Mouse (Mus musculus): ENCODE data around the gene Adk. TPM values are rescaled to one million over a fixed set of nuclear protein-coding genes. Genes with fewer than 3 reads are reported as not detected.
"Not testable (repeated sequence)": the region's sequence is repeated elsewhere in the genome, so short reads cannot be mapped to it uniquely, and the experiment has no call there.

Gene Adk
- polyA plus RNA-seq, 1 experiment from 2014 or later, result 79.3 TPM

DNA sequence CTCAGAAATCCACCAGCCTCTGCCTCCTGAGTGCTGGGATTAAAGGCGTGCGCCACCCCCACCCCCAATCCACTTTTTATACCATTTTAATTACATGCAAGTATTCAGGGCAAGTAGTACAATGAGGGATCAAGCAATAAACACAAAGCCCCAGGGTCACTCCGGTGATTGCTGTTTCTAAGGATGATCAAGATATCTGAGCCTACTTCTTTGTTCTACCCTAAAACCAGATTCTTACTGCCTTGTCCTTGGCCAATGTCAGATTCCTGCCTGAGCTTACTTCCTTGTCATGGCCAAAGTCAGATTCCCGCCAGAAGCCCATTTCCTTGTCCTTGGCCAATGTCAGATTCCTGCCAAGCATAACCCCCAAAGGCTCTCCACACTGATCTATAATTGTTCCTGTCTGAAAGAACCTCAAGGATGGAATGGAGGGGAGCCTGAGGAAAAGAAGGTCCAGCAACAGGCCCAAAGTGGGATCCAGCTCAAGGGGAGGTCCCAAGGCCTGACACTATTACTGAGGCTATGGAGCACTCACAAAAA, 422.3 kb downstream of the Adk start:
- WGBS, result 88% methylated on average over 4 of the region's 4 CpGs
- H3K9me3 ChIP-seq (replicated peaks); ATAC-seq (ENCODE audit: low FRiP score); H3K27ac ChIP-seq; H3K9ac ChIP-seq; H3K4me3 ChIP-seq; H3K27me3 ChIP-seq; H3K4me1 ChIP-seq; H3K36me3 ChIP-seq; H3K4me2 ChIP-seq (replicated peaks): not testable (repeated sequence)

DNA sequence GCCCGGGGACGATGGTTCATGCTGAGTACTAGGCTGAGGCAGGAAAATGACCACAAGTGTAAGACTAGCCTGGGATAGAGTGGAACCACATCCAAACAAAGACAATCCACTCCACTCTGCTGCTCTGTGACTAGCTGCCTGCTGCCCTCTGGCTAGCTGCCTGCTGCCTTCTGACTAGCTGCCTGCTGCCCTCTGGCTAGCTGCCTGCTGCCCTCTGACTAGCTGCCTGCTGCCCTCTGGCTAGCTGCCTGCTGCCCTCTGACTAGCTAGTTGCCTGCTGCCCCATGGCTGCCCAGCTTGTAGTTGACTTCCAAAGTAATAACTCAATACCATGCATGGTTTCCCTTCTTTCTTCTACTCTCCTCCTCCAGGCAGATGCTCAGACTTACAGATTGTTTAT, 424.8 kb downstream of the Adk start:
- Histone ChIP-seq H3K36me3 (no peaks in the 10 kb centered on the region), H3K27me3 (no peaks in the 10 kb centered on the region), H3K9me3 (replicated peaks) (no peaks in the 10 kb centered on the region), H3K27ac (no peak overlapping the region), H3K4me3 (no peak overlapping the region), H3K4me1 (no peaks in the 10 kb centered on the region), H3K9ac (no peak overlapping the region), H3K4me2 (replicated peaks) (no peak overlapping the region)
- ATAC-seq (ENCODE audit: low FRiP score), result no peak
- 90% methylated on average over 2 of the region's 2 CpGs for WGBS

DNA sequence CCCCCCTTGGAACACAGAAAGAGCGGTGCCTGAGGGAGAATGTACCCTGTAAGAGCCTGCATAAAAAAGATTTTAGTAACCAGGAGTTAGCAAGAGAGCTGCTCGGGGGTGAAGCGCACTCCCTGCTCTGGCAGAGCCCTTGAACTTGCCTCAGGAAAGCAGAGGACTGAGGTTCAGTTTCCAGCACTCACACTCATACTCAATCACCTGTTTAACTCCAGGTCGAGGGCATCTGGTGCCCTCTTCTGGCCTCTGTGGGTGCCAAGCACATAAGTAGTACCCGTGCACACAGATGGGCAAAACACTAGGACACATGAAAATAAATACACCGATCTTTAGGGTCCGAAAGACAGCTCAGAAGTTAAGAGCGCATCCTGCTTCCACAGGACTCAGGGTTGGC, 427.2 kb downstream of the Adk start:
- 92% methylated on average over 8 of the region's 8 CpGs for WGBS
- Histone ChIP-seq H3K4me1 (no peaks in the 10 kb centered on the region), H3K27ac (no peak overlapping the region), H3K4me2 (replicated peaks) (no peak overlapping the region), H3K27me3 (no peaks in the 10 kb centered on the region), H3K4me3 (no peak overlapping the region), H3K36me3 (no peaks in the 10 kb centered on the region), H3K9ac (no peak overlapping the region), H3K9me3 (replicated peaks) (no peaks in the 10 kb centered on the region)
- no peak for ATAC-seq (ENCODE audit: low FRiP score)

DNA sequence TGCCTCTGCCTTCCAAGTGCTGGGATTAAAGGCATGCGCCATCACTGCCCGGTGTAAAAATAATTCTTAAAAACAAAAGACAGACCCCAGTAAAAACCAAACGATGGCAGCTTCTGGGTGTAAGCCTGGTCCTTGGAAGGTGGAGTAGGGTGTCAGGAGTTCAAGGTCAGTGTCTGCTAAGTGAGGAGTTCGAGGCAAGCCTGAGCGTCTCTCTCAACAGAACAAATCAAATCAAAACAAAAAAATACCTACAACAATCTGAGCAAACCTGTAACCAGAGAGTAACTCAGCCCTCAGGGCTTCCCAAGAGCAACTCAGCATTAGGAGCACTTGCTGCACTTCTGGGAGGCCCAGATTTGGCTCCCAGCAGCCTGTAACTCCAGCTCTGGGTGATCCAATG, 427.8 kb downstream of the Adk start:
- Histone ChIP-seq H3K9me3 (replicated peaks) (no peaks in the 10 kb centered on the region), H3K27me3 (no peaks in the 10 kb centered on the region), H3K9ac (no peak overlapping the region), H3K4me3 (no peak overlapping the region), H3K27ac (no peak overlapping the region), H3K36me3 (no peaks in the 10 kb centered on the region), H3K4me1 (no peaks in the 10 kb centered on the region), H3K4me2 (replicated peaks) (no peak overlapping the region)
- ATAC-seq (ENCODE audit: low FRiP score), result no peak
- 93% methylated on average over 5 of the region's 5 CpGs for WGBS

DNA sequence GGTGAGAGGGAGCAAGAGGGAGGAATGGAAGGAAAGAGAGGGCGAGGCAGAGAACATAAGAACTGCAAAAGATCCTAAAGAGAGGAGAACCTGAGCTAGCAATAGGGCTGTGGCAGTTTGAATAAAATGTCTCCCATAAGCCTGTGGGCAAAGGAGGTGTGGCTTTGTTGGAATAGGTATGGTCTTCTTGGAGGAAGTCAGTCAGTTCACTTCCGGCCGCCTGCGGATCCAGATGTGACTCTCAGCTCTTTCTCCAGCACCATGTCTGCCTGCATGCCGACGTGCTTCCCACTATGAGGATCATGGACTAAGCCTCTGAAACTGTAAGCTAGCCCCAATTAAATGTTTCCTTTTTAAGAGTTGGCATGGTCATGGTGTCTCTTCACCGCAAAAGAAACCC, 428.9 kb downstream of the Adk start, which contains the start of gene Kat6b:
Kat6b (plus strand) TSS at position 204 of the 400 bp plus-strand sequence.
- no peaks in the 10 kb centered on the region for H3K9me3 ChIP-seq (replicated peaks)
- H3K36me3 ChIP-seq, result no peaks in the 10 kb centered on the region
- no peak within 1 kb of the TSS for H3K9ac ChIP-seq
- no peak for ATAC-seq (ENCODE audit: low FRiP score)
- WGBS, result 93% methylated on average over 7 of the region's 7 CpGs
- no peaks in the 10 kb centered on the region for H3K27me3 ChIP-seq
- H3K4me2 ChIP-seq (replicated peaks), result no peak within 1 kb of the TSS
- no peak within 1 kb of the TSS for H3K4me3 ChIP-seq
- no peak within 1 kb of the TSS for H3K27ac ChIP-seq
- no peaks in the 10 kb centered on the region for H3K4me1 ChIP-seq

DNA sequence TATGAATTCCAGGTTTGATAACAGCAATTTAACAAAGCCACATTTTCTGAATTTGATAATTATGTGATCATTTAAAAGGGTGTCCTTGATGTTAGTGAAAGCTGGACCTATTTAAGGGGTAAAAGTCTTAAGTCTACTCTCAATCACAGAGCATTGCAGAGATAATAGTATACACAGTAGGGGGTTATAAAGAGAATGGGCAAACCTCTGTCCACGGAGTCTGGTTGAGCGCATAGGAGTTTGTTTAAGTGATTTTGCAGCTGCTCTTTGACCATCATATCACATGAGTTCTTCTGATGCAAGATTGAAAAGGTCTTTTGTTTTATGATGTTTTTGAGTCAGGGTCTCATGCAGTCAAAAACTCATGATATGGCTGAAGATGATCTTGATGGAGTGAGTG, 431.8 kb downstream of the Adk start:
- Histone ChIP-seq H3K36me3 (no peaks in the 10 kb centered on the region), H3K4me1 (peaks cover 4% of the 10 kb centered on the region; the same call in 1 of the 2 replicates), H3K9ac (no peak overlapping the region), H3K9me3 (replicated peaks) (no peaks in the 10 kb centered on the region), H3K4me3 (no peak overlapping the region), H3K27ac (no peak overlapping the region), H3K4me2 (replicated peaks) (no peak overlapping the region), H3K27me3 (no peaks in the 10 kb centered on the region)
- WGBS, result 75% methylated on average over 2 of the region's 2 CpGs
- no peak for ATAC-seq (ENCODE audit: low FRiP score)

DNA sequence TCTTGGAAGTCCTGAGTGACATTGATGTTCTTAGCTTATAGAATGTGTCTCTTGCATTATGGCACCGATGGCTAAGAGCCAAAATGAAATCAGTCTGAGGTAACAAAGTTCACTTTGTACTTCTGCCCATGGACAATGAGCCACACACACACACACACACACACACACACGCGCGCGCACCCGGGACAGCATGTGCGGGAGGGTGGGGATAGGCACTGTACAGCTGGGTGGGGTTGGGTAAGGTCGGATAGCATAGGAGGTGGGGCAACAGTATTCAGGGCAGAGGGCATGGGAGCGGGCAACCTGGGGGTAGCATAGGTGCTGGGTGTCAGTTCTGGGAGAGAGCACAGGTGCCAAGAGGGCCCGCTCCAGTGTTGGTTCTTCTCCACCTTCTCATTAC, 432.3 kb downstream of the Adk start:
- no peaks in the 10 kb centered on the region for H3K9me3 ChIP-seq (replicated peaks)
- H3K4me3 ChIP-seq, result no peak overlapping the region
- H3K27me3 ChIP-seq, result no peaks in the 10 kb centered on the region
- WGBS, result 93% methylated on average over 10 of the region's 10 CpGs
- H3K4me1 ChIP-seq, result peaks cover 5% of the 10 kb centered on the region; the same call in 1 of the 2 replicates
- H3K4me2 ChIP-seq (replicated peaks), result no peak overlapping the region
- no peak for ATAC-seq (ENCODE audit: low FRiP score)
- H3K36me3 ChIP-seq, result no peaks in the 10 kb centered on the region
- no peak overlapping the region for H3K9ac ChIP-seq
- H3K27ac ChIP-seq, result no peak overlapping the region

DNA sequence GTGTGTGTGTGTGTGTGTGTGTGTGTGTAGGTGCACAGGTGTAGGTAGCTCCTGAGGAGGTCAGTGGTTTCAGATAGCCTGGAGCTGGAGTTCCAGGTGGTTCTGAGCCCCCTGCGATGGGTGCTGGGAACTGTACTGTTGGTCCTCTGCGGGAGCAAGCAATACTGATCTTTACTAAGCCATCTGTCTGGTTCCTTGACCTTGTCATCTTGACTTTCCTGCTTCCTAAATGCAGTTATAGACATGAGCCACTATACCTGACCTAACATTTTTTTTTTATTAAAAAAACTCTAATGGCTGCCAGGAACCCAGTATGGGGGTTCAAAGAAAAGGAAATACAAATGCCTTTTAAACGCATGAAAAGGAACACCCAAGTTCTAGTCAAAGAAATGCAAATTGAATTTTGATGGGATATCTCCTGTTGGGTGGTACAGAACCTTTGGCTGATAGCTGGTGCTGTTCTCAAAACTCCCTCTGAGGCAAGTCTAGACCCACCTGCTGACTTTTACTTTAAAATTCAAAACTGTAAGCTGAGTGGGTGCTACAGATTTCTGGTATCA, 433.7 kb downstream of the Adk start:
- Histone ChIP-seq H3K9me3 (replicated peaks) (no peaks in the 10 kb centered on the region), H3K4me2 (replicated peaks) (no peak overlapping the region), H3K36me3 (no peaks in the 10 kb centered on the region), H3K27ac (no peak overlapping the region), H3K4me3 (no peak overlapping the region), H3K4me1 (peaks cover 5% of the 10 kb centered on the region; the same call in 1 of the 2 replicates), H3K27me3 (no peaks in the 10 kb centered on the region), H3K9ac (no peak overlapping the region)
- 93% methylated on average over 3 of the region's 3 CpGs for WGBS
- no peak for ATAC-seq (ENCODE audit: low FRiP score)

DNA sequence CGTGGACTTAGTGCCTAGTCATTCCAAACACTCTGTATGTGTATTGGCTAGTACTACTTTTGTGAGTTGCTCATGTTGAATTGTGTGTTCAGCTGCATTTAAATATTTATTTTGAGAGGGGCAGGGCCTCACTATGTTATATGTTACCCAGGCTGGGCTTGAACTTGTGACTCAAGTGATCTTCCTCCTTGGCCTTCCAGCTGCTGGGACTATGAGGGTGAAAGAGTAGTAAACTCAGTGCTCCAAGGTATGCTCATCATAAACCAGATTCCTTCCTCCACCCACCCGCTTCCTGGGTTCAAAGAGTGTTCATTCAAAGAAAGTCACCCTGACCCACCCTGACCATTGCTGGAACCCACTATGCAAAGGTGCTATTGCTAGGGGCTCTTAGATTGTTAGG, 434.8 kb downstream of the Adk start:
- H3K9me3 ChIP-seq (replicated peaks); H3K27ac ChIP-seq; H3K4me2 ChIP-seq (replicated peaks); ATAC-seq (ENCODE audit: low FRiP score); H3K27me3 ChIP-seq; H3K9ac ChIP-seq; H3K4me3 ChIP-seq; H3K4me1 ChIP-seq; H3K36me3 ChIP-seq: not testable (repeated sequence)
- 96% methylated on average over 2 of the region's 2 CpGs for WGBS

DNA sequence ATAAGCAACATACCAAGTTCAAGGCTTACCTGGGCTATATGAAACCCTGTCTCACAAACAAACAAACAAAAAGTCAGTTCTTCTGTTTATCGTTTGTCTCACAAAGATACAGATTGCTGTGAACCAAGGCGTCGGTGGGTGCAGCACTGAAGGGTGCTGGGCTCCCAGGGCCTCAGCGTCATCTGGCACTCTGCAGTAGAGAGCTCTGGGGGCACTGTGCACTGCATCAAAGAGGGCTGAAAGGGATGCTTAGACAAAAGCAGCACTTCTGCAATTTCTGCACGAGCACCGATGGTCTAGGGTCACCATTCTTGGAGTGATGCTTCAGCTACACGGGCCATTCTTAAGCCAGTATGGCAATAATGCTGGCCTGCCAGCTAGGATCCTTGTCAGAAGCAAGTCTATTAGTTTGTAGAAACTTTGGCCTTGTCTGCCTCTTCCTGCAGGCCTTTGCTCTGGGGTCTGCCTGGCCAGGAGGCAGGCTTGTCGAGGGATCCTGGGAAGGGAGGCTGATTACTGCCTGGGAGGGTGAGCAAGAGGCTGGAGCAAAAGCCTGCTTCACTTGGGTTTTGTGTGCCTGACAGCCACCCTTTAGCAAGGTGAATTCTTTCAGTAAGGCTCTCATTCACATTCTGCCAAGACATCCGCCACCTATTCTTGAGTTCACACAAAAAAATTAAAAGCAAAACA, 436.2 kb downstream of the Adk start:
- H3K4me3 ChIP-seq; H3K9me3 ChIP-seq (replicated peaks); H3K27me3 ChIP-seq; H3K4me1 ChIP-seq; H3K4me2 ChIP-seq (replicated peaks); H3K36me3 ChIP-seq; H3K9ac ChIP-seq: not testable (repeated sequence)
- WGBS, result 67% methylated on average over 9 of the region's 9 CpGs
- peak overlapping the region; percentile 44; the same call in 1 of the 2 replicates for H3K27ac ChIP-seq
- ATAC-seq (ENCODE audit: low FRiP score), result 0 out of 2 replicates have a peak, but pooled peaks have one; percentile 8

DNA sequence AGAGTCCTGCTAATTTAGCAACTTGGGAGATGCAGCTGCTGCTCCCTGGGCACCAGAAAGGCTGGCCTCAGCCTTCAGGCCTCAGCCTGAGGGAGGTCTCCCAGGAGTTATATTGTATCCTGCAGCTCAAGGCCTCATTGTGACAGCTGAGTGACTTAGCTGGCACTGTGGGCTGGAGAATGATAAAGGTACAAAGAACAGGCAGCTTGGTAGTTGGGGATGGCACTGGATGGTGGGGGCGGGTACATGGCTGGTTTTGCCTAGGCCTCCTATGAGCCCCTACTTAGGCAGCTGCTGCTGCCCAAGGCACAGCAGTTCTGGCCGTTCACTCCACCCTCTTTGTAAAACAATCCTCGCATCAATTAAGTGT, 436.7 kb downstream of the Adk start:
- H3K4me2 ChIP-seq (replicated peaks), result no peak overlapping the region
- H3K9ac ChIP-seq, result no peak overlapping the region
- no peak overlapping the region for H3K4me3 ChIP-seq
- peaks cover 5% of the 10 kb centered on the region; the same call in 1 of the 2 replicates for H3K4me1 ChIP-seq
- no peaks in the 10 kb centered on the region for H3K9me3 ChIP-seq (replicated peaks)
- no peaks in the 10 kb centered on the region for H3K27me3 ChIP-seq
- 39% methylated on average over 3 of the region's 3 CpGs for WGBS
- H3K27ac ChIP-seq, result peak overlapping the region; percentile 44; the same call in 1 of the 2 replicates
- H3K36me3 ChIP-seq, result no peaks in the 10 kb centered on the region
- ATAC-seq (ENCODE audit: low FRiP score), result peak; percentile 46

DNA sequence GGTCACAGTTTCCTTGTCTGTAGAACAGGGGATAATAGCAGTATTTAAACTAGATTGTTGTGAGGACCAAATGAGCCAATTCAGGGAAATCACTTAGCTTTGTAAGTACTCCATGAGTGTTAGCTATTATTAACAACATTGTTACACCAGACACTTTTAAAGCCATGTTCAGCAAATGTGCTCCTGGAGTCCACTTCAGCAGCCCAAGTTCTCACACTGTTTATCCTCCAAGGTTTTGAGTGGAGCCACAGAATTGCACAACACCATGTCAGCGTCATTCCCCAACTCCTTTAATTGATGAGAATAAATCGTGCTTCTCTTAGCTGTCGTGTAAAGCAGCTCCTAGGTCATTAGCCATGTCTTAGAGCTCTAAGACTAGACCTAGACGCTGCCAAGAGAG, 437.8 kb downstream of the Adk start:
- 71% methylated on average over 4 of the region's 4 CpGs for WGBS

More for the DNA sequence above, 437.8 kb downstream of the Adk start:
- Histone ChIP-seq H3K4me2 (replicated peaks) (no peak overlapping the region), H3K36me3 (no peaks in the 10 kb centered on the region), H3K27me3 (no peaks in the 10 kb centered on the region), H3K4me1 (peaks cover 5% of the 10 kb centered on the region; the same call in 1 of the 2 replicates), H3K4me3 (no peak overlapping the region), H3K9me3 (replicated peaks) (no peaks in the 10 kb centered on the region), H3K27ac (no peak overlapping the region), H3K9ac (no peak overlapping the region)
- ATAC-seq (ENCODE audit: low FRiP score), result no peak
